Mouse (Mus musculus) kidney, adult 2 months (tissue): ENCODE data around the gene Psors1c2. TPM values are rescaled to one million over a fixed set of nuclear protein-coding genes. Genes with fewer than 3 reads are reported as not detected.

ENCODE experiments used
- DNase-seq: peaks from one replicate; pipeline ENCODE4 v3.0.0; 2021
- H3K27ac ChIP-seq: fragments of 200-500 bp; 2 replicates; pipeline ENCODE4 v1.5.1; 2012; ENCODE audit warnings: low read depth, low read length, control low read depth, inconsistent platforms; ENCODE audit not compliant: insufficient read depth
- H3K27me3 ChIP-seq: fragments of 200-500 bp; replicated peaks from 2 replicates; pipeline ENCODE4 v1.6.1; 2012; ENCODE audit warnings: mild to moderate bottlenecking, moderate library complexity, low read length, inconsistent platforms; ENCODE audit not compliant: control insufficient read depth, insufficient read depth
- H3K36me3 ChIP-seq: fragments of 200-500 bp; 2 replicates; pipeline ENCODE4 v1.6.1; 2012; ENCODE audit warnings: mild to moderate bottlenecking, moderate library complexity, low read length, inconsistent platforms; ENCODE audit not compliant: control insufficient read depth, insufficient read depth
- H3K4me1 ChIP-seq: fragments of 200-500 bp; 2 replicates; pipeline ENCODE4 v1.6.1; 2011; ENCODE audit warnings: low read length; ENCODE audit not compliant: control insufficient read depth, insufficient read depth
- H3K4me3 ChIP-seq: fragments of 200-500 bp; 2 replicates; pipeline ENCODE4 v1.5.1; 2011; ENCODE audit warnings: mild to moderate bottlenecking, low read depth, low read length, control low read depth; ENCODE audit not compliant: insufficient read depth
- CTCF ChIP-seq: fragments of 200-500 bp; conservative IDR thresholded peaks from 2 replicates; pipeline ENCODE4 v1.5.1; 2011; ENCODE audit warnings: low read depth, mild to moderate bottlenecking, control low read depth, low read length, moderate library complexity, mixed read lengths; ENCODE audit not compliant: insufficient read depth, insufficient read length
- POLR2A ChIP-seq: fragments of 200-500 bp; IDR thresholded peaks from one replicate; pipeline ENCODE4 v1.6.1; 2011; ENCODE audit warnings: low read depth, low read length, control low read depth
- WGBS: fragments of 180-500 bp; shearing (Covaris S2); methylation state at CpG from one replicate; pipeline ENCODE4 v1.1.7; 2018; 5-methylcytosine and 5-hydroxymethylcytosine counted together
- polyA plus RNA-seq: library from polyadenylated mRNA; depleted of rRNA; stranded (reverse); fragments of >200 nt; gene quantifications from 2 replicates; pipeline ENCODE4 v1.2.3, GENCODE M21; 2012

The Psors1c2 gene
- polyA plus RNA-seq, 1 experiment: 0.19 TPM

DNA sequence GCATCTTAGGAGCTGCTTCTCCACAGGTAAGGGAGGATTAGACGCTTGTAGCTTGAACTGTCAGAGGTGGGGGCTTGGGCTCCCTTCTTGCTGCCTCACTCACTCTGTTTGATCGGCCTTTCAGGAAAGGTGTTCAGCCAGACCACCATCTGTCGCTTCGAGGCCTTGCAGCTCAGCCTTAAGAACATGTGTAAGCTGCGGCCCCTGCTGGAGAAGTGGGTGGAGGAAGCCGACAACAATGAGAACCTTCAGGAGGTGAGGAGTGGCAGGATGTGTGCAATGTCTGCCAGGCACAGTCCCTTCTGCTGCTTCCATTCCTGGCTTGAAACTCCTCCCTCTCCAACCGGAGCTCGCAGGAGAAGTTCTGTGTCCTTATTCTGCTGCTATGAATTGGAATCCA, 23.7 kb upstream of the Psors1c2 start:
- 27% methylated on average over 8 of the region's 8 CpGs for WGBS
- no peaks in the 10 kb centered on the region for H3K27me3 ChIP-seq
- no peaks in the 10 kb centered on the region for H3K36me3 ChIP-seq
- H3K4me1 ChIP-seq: no peaks in the 10 kb centered on the region
- H3K27ac ChIP-seq: no peak overlapping the region
- no peak overlapping the region for H3K4me3 ChIP-seq
- no peak for DNase-seq
- TF ChIP-seq POLR2A (no peak), CTCF (peak; percentile 39; the same call in 1 of the 2 replicates)

DNA sequence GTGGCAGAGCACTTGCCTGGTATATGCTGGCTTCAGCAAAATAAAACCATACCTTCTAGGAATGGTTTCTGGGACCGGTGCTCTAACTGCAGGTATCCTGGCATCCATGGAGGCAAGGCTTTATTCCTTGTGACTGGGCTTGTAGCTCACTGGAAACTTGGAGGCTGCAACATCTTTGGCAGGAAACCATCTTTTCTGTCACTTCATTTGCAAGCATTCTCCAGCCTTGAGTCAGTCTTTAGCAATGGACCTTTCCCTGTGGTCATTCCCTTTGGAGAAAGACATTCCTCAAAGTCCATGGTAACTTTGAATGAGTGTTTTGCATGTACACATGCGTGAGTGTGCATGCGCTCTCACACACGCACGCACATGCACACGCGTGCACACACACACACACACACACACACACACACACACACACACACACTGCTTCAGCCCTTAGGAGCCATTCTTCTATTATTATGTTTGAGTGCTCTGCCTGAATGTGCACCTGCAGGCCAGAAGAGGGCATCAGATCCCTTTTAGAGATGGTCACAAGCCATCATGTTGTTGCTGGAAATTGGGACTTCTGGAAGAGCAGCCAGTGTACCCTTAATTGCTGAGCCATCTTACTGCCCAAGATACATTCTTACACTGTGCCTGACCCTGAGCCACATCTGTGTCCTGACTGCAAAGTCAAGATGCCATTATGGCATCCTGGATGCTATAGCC, 19.9 kb upstream of the Psors1c2 start:
- H3K27me3 ChIP-seq: no peaks in the 10 kb centered on the region
- H3K36me3 ChIP-seq: no peaks in the 10 kb centered on the region
- TF ChIP-seq CTCF (peak; percentile 47), POLR2A (no peak)
- H3K4me3 ChIP-seq: no peak overlapping the region
- no peak for DNase-seq
- no peak overlapping the region for H3K27ac ChIP-seq
- no peaks in the 10 kb centered on the region; the same call in 1 of the 2 replicates for H3K4me1 ChIP-seq
- WGBS: 94% methylated on average over 7 of the region's 7 CpGs

DNA sequence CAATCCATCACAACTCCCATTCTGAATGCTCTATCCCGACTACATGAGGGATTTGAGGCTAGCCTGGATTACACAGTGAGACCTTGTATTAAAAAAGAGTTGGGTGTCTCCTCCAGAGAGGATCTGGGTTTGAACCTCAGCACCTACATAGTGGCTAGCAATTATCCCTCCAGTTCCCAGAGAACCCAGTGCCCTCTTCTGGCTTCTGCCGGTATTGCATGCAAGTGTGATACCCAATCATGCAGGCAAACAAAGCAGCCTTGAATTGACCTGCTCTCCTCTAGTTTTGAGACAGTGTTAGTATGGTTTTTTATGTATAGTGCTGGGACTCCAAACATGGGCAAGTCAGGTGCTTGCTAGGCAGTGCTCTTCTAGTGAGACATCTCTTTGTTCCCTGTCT, 19.1 kb upstream of the Psors1c2 start:
- no peaks in the 10 kb centered on the region for H3K27me3 ChIP-seq
- TF ChIP-seq CTCF (peak; percentile 78), POLR2A (no peak)
- no peak overlapping the region for H3K27ac ChIP-seq
- peak; percentile 80 for DNase-seq
- WGBS: 18% methylated on average over 2 of the region's 2 CpGs
- H3K36me3 ChIP-seq: no peaks in the 10 kb centered on the region
- H3K4me1 ChIP-seq: no peaks in the 10 kb centered on the region; the same call in 1 of the 2 replicates
- H3K4me3 ChIP-seq: no peak overlapping the region

DNA sequence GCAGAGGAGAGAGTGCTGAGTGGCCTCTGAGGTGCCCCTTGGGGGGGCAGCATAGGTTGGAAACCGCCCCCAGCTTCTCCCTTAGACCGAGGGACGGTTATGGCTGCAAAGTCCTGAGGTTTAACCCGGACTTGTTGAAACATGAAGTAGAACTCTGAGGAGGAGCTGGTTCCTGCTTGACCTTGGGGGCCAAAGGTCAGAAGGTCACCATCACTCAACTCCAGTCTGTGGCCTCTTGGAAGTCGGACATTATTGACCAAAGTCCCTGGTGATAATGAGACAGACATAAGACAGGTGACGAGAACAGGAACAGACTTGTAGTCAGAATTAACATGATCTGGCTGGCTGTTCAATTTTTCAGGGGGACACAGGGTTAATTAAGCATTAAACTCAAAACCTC, 18.2 kb upstream of the Psors1c2 start:
- Histone ChIP-seq H3K36me3 (no peaks in the 10 kb centered on the region), H3K4me1 (no peaks in the 10 kb centered on the region; the same call in 1 of the 2 replicates), H3K27me3 (no peaks in the 10 kb centered on the region), H3K27ac (no peak overlapping the region), H3K4me3 (no peak overlapping the region)
- WGBS: 71% methylated on average over 6 of the region's 6 CpGs
- no peak for DNase-seq
- TF ChIP-seq CTCF (no peak), POLR2A (no peak)

DNA sequence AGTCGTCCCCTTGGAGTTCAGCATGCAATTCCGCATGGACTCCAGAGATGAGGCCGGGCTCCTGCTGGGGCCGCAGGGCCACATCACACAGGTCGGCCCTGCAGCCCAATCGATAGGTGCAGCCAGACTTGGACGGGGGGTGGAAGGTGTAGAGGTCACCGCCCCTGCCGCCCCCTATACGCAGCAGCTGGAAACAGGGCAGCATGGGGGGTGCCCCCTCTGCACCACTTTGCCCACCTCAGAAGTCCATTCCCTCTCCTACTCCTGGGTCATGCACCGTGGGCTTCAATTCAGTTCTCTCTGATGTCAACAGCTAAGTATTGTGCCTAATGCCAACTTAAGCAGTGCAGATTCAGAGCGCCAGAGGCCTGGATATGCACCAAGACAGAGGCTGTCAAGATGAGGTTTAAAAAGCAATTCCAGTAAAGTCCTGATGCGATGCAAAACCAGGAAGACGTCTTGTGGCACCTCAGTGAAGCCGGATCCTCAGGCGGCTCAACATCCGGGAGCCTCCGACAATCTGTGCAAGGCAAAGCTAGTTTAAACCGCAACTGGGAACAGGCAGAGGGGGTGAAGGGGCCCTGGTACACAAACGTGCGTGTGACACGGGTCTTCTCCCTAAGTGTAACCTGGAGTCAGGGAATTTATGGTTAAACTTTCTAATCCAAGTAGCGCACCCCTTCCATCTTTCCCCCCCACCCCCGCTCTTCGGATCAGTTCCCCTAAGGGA, 16.9 kb upstream of the Psors1c2 start:
- WGBS: 8% methylated on average over 25 of the region's 25 CpGs
- H3K4me1 ChIP-seq: no peaks in the 10 kb centered on the region; the same call in 1 of the 2 replicates
- no peak overlapping the region for H3K27ac ChIP-seq
- peak overlapping the region; percentile 57 for H3K4me3 ChIP-seq
- DNase-seq: no peak
- H3K27me3 ChIP-seq: no peaks in the 10 kb centered on the region
- no peaks in the 10 kb centered on the region for H3K36me3 ChIP-seq
- no peak for TF ChIP-seq POLR2A
- TF ChIP-seq CTCF: no peak

DNA sequence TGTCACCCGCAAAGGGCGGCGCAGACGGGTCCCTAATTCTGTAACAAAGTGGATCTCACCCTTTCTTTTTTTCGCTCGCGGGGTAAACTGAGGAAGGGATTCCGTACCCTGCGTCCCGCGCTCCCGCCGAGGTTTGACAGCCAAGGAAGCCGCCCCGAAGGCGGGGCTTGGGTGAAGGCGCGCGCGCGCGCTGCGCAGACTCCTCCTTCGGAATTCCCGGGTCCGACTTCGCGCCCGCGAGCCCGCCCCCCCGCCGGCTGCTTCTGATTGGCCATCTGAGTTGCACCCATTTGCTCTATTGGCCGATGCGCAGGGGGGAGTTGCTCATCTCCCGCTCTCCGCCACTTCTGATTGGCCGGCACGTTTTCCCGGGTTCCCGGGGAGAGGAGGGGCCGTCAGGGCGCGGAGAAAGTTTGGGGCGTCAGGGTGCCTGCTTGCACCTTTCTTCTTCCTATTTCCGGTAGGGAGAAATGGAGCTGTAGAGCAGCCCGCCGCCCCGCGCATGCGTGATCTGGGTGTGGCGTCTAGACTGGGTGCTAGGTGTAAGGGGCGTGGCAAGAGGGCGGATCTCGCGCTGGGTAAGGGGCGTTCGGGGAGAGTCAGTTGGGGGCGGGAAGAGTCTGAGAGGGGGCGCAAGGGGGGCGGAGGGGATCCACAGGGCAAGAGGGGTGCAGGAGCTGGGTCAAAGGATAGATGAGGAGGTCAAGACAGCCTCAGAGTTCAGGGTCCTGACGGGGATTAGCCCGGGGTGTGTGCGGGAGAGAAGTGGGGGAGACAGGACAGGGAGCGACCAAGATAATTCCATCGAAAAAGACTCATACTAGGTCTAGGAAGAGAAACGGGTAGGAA, 16.1 kb upstream of the Psors1c2 start, which contains the start of the genes Tcf19 and Cchcr1:
TSS of gene Tcf19 (minus strand) at position 173 of the 849 bp plus-strand sequence.
TSS of gene Cchcr1 (plus strand) at position 449 of the 849 bp plus-strand sequence.
- WGBS: under 1% methylated on average over 67 of the region's 67 CpGs
- TF ChIP-seq POLR2A (no peak), CTCF (no peak)
- Histone ChIP-seq H3K27me3 (no peaks in the 10 kb centered on the region), H3K4me3 (peak within 1 kb of the TSS; percentile 62), H3K4me1 (no peaks in the 10 kb centered on the region; the same call in 1 of the 2 replicates), H3K27ac (no peak within 1 kb of the TSS), H3K36me3 (no peaks in the 10 kb centered on the region)
- DNase-seq: peak; percentile 99
